Mouse (Mus musculus): ENCODE measurements at regions not wholly inside any gene's neighbourhood (a gene's known extent, or its start where the extent isn't known, plus 50 kb on each side); places are given as distances from the start of the nearest gene placed in this dataset.

DNA sequence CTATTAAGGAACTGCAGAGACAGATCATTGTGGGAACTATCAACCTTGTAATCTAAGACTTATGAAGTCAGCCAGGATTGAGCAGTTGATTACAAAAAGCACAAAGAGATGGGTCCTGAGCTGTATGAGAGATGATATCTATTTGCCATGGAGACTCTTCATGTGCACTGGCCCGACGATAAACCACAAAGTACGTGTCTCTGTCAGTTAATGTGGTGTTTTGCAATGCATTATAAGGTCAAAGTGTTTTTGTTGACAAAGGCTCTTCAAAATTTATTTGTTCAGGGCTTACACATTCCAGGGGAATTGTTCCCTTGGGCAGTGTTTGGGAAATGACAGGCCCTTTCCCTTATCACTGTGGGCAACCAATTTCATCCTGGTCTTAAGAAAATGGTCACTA is 65.7 kb upstream of the Thpo start:
- no peaks in the 10 kb centered on the region for H3K27me3 ChIP-seq (ENCODE audit: control insufficient read depth, insufficient read depth, low read length, poor library complexity, severe bottlenecking)
- no peaks in the 10 kb centered on the region for H3K36me3 ChIP-seq (ENCODE audit: control insufficient read depth, insufficient read depth, low read length, poor library complexity, severe bottlenecking)
- no peak for DNase-seq (ENCODE audit: low read depth, low spot score)

DNA sequence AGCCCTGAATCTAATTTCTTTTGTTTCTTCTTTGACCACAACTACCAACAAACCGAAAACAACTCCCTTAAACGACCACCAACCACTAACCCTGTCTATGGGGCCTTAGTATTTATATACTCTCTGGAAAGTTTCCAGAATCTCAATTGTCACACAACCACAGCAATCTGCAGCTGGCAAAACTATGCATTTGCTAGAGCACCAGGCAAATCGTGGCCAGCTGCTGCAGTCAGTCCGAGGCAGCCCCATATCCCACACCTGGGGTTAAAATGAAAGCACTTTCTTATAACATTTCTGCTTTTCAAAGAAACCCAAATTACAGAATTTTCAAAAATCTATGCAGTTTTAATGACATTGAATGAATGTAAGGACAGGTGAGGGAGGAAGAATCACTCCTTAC is 63.8 kb upstream of the Thpo start:
- Histone ChIP-seq H3K27me3 (ENCODE audit: control insufficient read depth, insufficient read depth, low read length, poor library complexity, severe bottlenecking) (no peaks in the 10 kb centered on the region), H3K36me3 (ENCODE audit: control insufficient read depth, insufficient read depth, low read length, poor library complexity, severe bottlenecking) (no peaks in the 10 kb centered on the region)
- DNase-seq (ENCODE audit: low read depth, low spot score): no peak

DNA sequence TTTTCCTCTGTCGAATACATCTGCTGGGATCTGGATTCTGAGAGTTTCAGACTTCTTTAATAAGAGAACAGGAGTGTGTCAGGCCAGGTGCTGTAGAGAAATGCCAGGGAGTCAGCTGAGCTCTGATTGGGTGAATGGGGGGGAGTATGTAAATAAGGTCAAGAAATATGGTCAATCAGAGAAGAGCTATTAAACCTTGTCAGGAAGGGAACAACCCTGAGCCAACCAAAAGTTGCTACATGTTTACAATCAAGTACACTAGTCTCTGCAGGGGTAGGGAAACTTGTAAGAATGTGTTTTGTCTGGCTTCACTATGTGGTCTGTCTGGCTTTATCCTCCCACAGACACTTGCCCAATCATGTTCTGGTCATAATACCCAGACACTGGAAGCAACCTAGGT is 60.4 kb upstream of the Thpo start:
- Histone ChIP-seq H3K36me3 (ENCODE audit: control insufficient read depth, insufficient read depth, low read length, poor library complexity, severe bottlenecking) (no peaks in the 10 kb centered on the region), H3K27me3 (ENCODE audit: control insufficient read depth, insufficient read depth, low read length, poor library complexity, severe bottlenecking) (no peaks in the 10 kb centered on the region)
- no peak for DNase-seq (ENCODE audit: low read depth, low spot score)
